ENCODE assay signal across 14 mouse cellular contexts in genomic region chr15:100204574-100204973, GRCm38 (mm10). TPM values are rescaled to one million over a fixed set of nuclear protein-coding genes. Genes with fewer than 3 reads are reported as not detected.
DNase-seq lines count a peak whose midpoint lies in the region; ATAC-seq and TF ChIP-seq lines count a peak whose summit lies in the region.
"Had no signal": no experiment of that assay in that cellular context is flagged by ENCODE, and none has a peak within 500 bp of the region (broad histone marks: within the 10 kb centered on the region; RNA-seq: fewer than 3 reads in every experiment).

No protein-coding gene starts in this region.

- no peak overlapping the region for H3K9ac ChIP-seq in stomach, postnatal 0 days (ENCODE audit: low read length)
- H3K9ac ChIP-seq: hindbrain, embryonic 12.5 days; limb, embryonic 13.5 days had no signal

- no peak for TF ChIP-seq EP300 in stomach, postnatal 0 days (optimal IDR thresholded peaks at IDR 0.05)

- WGBS in spleen, adult 2 months: 100% methylated on average over 1 of the region's 1 CpGs
- 45% methylated on average over 1 of the region's 1 CpGs for WGBS in macrophage (ENCODE audit: missing documents)
- WGBS in stomach, postnatal 0 days: 85% methylated on average over 1 of the region's 1 CpGs

- 0 out of 2 replicates have a peak overlapping the region, but pooled peaks have one; percentile 42 for H3K27ac ChIP-seq in spleen, adult 2 months (ENCODE audit: insufficient read depth, low read length)
- H3K27ac ChIP-seq in macrophage: peak overlapping the region; percentile 92
- H3K27ac ChIP-seq in stomach, postnatal 0 days (replicated peaks): 0 out of 2 replicates have a peak overlapping the region, but pooled peaks have one; percentile 19
- H3K27ac ChIP-seq: hindbrain, embryonic 12.5 days; limb, embryonic 13.5 days had no signal

- no peaks in the 10 kb centered on the region; the same call in 1 of the 2 replicates for H3K4me1 ChIP-seq in spleen, adult 2 months (ENCODE audit: control insufficient read depth, insufficient read depth, insufficient read length)
- H3K4me1 ChIP-seq in stomach, postnatal 0 days (replicated peaks; ENCODE audit: control insufficient read depth, insufficient read depth): no peaks in the 10 kb centered on the region
- H3K4me1 ChIP-seq: hindbrain, embryonic 12.5 days; limb, embryonic 13.5 days had no signal

- H3K36me3 ChIP-seq in spleen, adult 2 months (ENCODE audit: control insufficient read depth, insufficient read depth, low read length): peaks cover 44% of the 10 kb centered on the region
- H3K36me3 ChIP-seq in macrophage (ENCODE audit: inconsistent target): peaks cover 54% of the 10 kb centered on the region
- H3K36me3 ChIP-seq in stomach, postnatal 0 days (ENCODE audit: control insufficient read depth, insufficient read depth, low read length): peaks cover 21% of the 10 kb centered on the region

- H3K9me3 ChIP-seq in stomach, postnatal 0 days (ENCODE audit: control insufficient read depth, low read length): no peaks in the 10 kb centered on the region
- H3K9me3 ChIP-seq: hindbrain, embryonic 12.5 days; limb, embryonic 13.5 days had no signal

- H3K79me2 ChIP-seq in macrophage (ENCODE audit: inconsistent target): no peaks in the 10 kb centered on the region

- no peaks in the 10 kb centered on the region for H3K27me3 ChIP-seq in spleen, adult 2 months (ENCODE audit: control insufficient read depth, insufficient read depth, low read length)
- no peaks in the 10 kb centered on the region for H3K27me3 ChIP-seq in stomach, postnatal 0 days (ENCODE audit: control insufficient read depth, insufficient read depth, low read length)
- H3K27me3 ChIP-seq: hindbrain, embryonic 12.5 days; limb, embryonic 13.5 days had no signal

- TF ChIP-seq POLR2A in spleen, adult 2 months (IDR thresholded peaks at IDR 0.05; ENCODE audit: low read depth, low read length): no peak

- peak; percentile 22 for DNase-seq in kidney, adult 9 months
- DNase-seq in kidney, postnatal 4 days: no peak
- DNase-seq in spleen, adult 2 months (ENCODE audit: low read depth in 1 of 2, low spot score in 2 of 2): no peak
- no peak for DNase-seq in spleen, postnatal 4 days (ENCODE audit: low spot score in 2 of 2)
- DNase-seq in stomach, postnatal 0 days (ENCODE audit: low spot score): no peak
- no peak for DNase-seq in right cerebral cortex, postnatal 4 days
- DNase-seq: adrenal gland, postnatal 36 days; cerebellum, adult 11-12 months; embryo, embryonic 11 days; right cerebral cortex, postnatal 25 days had no signal

- ATAC-seq in stomach, postnatal 0 days (ENCODE audit: low FRiP score, low TSS enrichment): no peak
- ATAC-seq in erythroblast, adult 5-6 weeks (replicated peaks; ENCODE audit: low FRiP score, poor library complexity, severe bottlenecking): no peak

- no peak for TF ChIP-seq CTCF in spleen, adult 2 months (IDR thresholded peaks at IDR 0.05; ENCODE audit: extremely low read depth, insufficient read depth, insufficient read length, insufficient replicate concordance)
- no peak for TF ChIP-seq CTCF in stomach, postnatal 0 days (IDR thresholded peaks at IDR 0.05; ENCODE audit: low read depth)

- no peak overlapping the region for H3K4me2 ChIP-seq in stomach, postnatal 0 days (replicated peaks; ENCODE audit: low read depth)
- H3K4me2 ChIP-seq: hindbrain, embryonic 12.5 days; limb, embryonic 13.5 days had no signal

- H3K4me3 ChIP-seq in spleen, adult 2 months (ENCODE audit: extremely low read depth, insufficient read depth, insufficient read length): no peak overlapping the region
- H3K4me3 ChIP-seq in macrophage (ENCODE audit: inconsistent target): no peak overlapping the region
- no peak overlapping the region for H3K4me3 ChIP-seq in stomach, postnatal 0 days (ENCODE audit: low read depth, low read length)
- H3K4me3 ChIP-seq: hindbrain, embryonic 12.5 days; limb, embryonic 13.5 days had no signal

RNA-seq across cellular contexts. Expression of gene Atf1, which starts 23.0 kb away (rescaled TPM):
- 44.5 and 54.6 TPM in 2 replicates for polyA plus RNA-seq in spleen, adult 2 months (2012; rRNA removed)
- total RNA-seq in macrophage (2018; cell fraction: chromatin; rRNA removed): 100 to 1,000 TPM in 8 of 26 experiments, 10 to 100 TPM in 18; 62.1 to 136 (median 89.0) TPM
- total RNA-seq in macrophage (2018; cell fraction: cytosol; rRNA removed): 10 to 100 TPM; 37.9 to 73.6 (median 48.1) TPM
- 10 to 100 TPM; 33.7 to 65.5 (median 47.2) TPM for total RNA-seq in macrophage (2018; cell fraction: nucleus; rRNA removed)
- 34.5 to 58.1 TPM (median 47.7 TPM) in 3 replicates for polyA plus RNA-seq in macrophage (2018)
- polyA plus RNA-seq in stomach, postnatal 0 days (2015; fragmentation: Nextera tagmentation; extraction: Ambion mirVana): 27.3 and 27.7 TPM in 2 replicates
- 32.9 and 33.6 TPM in 2 replicates for total RNA-seq in erythroblast, adult 5-6 weeks (2015; ENCODE audit: low replicate concordance)
- 64.8 and 87.7 TPM in 2 replicates for total RNA-seq in erythroblast, adult 5-6 weeks (2017; ENCODE audit: low replicate concordance)

Comparison
In these comparisons a context has a peak if more than half of its experiments do, and no peak if none do; other contexts are left out.
1. H3K27ac ChIP-seq: peak in every context shown above with its lines; median percentile 92 in macrophage; 42 in spleen, adult 2 months; 19 in stomach, postnatal 0 days.